Mouse (Mus musculus) lung, embryonic 15.5 days (tissue): ENCODE results near the gene Kcnj6. TPM values are rescaled to one million over a fixed set of nuclear protein-coding genes. Genes with fewer than 3 reads are reported as not detected.
A peak's percentile ranks its signal among the peaks of the same experiment; 100 is the strongest.
"Not testable (repeated sequence)": the region's sequence is repeated elsewhere in the genome, so short reads cannot be mapped to it uniquely, and the experiment has no call there.

Experiments used
- ATAC-seq: fragments of 200-750 bp; cut with Nextera tagmentation; 2 replicates; pipeline ENCODE4 v1.8.0; 2017; ENCODE audit warnings: moderate number of reproducible peaks, borderline replicate concordance; ENCODE audit not compliant: low FRiP score, low TSS enrichment; ENCODE audit errors: extremely low read depth
- H3K27ac ChIP-seq: fragments of 300-500 bp; sonication (generic); 2 replicates; pipeline ENCODE4 v1.5.1; 2015; ENCODE audit warnings: moderate library complexity, mild to moderate bottlenecking, inconsistent platforms
- H3K27me3 ChIP-seq: fragments of 300-500 bp; sonication (generic); 2 replicates; pipeline ENCODE4 v1.6.1; 2015; ENCODE audit warnings: inconsistent platforms
- H3K36me3 ChIP-seq: fragments of 300-500 bp; sonication (generic); 2 replicates; pipeline ENCODE4 v1.6.1; 2015; ENCODE audit warnings: inconsistent platforms
- H3K4me1 ChIP-seq: fragments of 300-500 bp; sonication (generic); 2 replicates; pipeline ENCODE4 v1.6.1; 2015; ENCODE audit warnings: inconsistent platforms
- H3K4me2 ChIP-seq: fragments of 300-500 bp; sonication (generic); 2 replicates; pipeline ENCODE4 v1.6.1; 2015; ENCODE audit warnings: inconsistent platforms, mild to moderate bottlenecking, moderate library complexity
- H3K4me3 ChIP-seq: fragments of 300-500 bp; sonication (generic); 2 replicates; pipeline ENCODE4 v1.5.1; 2015; ENCODE audit warnings: mild to moderate bottlenecking, inconsistent platforms
- H3K9ac ChIP-seq: fragments of 300-500 bp; sonication (generic); 2 replicates; pipeline ENCODE4 v1.6.1; 2015; ENCODE audit warnings: inconsistent platforms
- H3K9me3 ChIP-seq: fragments of 300-500 bp; sonication (generic); 2 replicates; pipeline ENCODE4 v1.6.1; 2016; ENCODE audit warnings: inconsistent platforms
- WGBS: fragments of 180-500 bp; shearing (Covaris S2); methylation state at CpG from one replicate; pipeline ENCODE4 v1.1.7; 2015; 5-methylcytosine and 5-hydroxymethylcytosine counted together
- polyA plus RNA-seq: library from polyadenylated mRNA; unstranded; fragments of >200 nt; fragmentation: Nextera tagmentation; extraction: Ambion mirVana; gene quantifications from 2 replicates; pipeline ENCODE4 v1.2.1, GENCODE M21; 2015

Kcnj6 gene
- polyA plus RNA-seq, 1 experiment from 2014 or later: not detected

GRCm38 (mm10) chr16:94844769-94845168 is 152.7 kb downstream of the Kcnj6 start:
- Histone ChIP-seq H3K4me3 (no peak overlapping the region), H3K4me2 (no peak overlapping the region), H3K4me1 (peaks cover 2% of the 10 kb centered on the region), H3K9me3 (no peaks in the 10 kb centered on the region), H3K36me3 (no peaks in the 10 kb centered on the region), H3K27ac (no peak overlapping the region), H3K27me3 (no peaks in the 10 kb centered on the region), H3K9ac (no peak overlapping the region)
- no peak for ATAC-seq
- 58% methylated on average over 4 of the region's 4 CpGs for WGBS

GRCm38 (mm10) chr16:94839398-94839797 is 158.1 kb downstream of the Kcnj6 start:
- no peak for ATAC-seq
- H3K4me2 ChIP-seq: no peak overlapping the region
- no peak overlapping the region for H3K4me3 ChIP-seq
- no peaks in the 10 kb centered on the region for H3K9me3 ChIP-seq
- no peak overlapping the region for H3K9ac ChIP-seq
- H3K27me3 ChIP-seq: no peaks in the 10 kb centered on the region
- 17% methylated on average over 6 of the region's 6 CpGs for WGBS
- peak overlapping the region; percentile 34; the same call in 1 of the 2 replicates for H3K27ac ChIP-seq
- H3K36me3 ChIP-seq: no peaks in the 10 kb centered on the region
- H3K4me1 ChIP-seq: peaks cover 12% of the 10 kb centered on the region

GRCm38 (mm10) chr16:94837881-94838280 is 159.6 kb downstream of the Kcnj6 start:
- Histone ChIP-seq H3K27me3 (no peaks in the 10 kb centered on the region), H3K36me3 (no peaks in the 10 kb centered on the region), H3K27ac (no peak overlapping the region), H3K4me1 (peaks cover 12% of the 10 kb centered on the region), H3K4me2 (no peak overlapping the region), H3K9ac (no peak overlapping the region), H3K4me3 (no peak overlapping the region), H3K9me3 (no peaks in the 10 kb centered on the region)
- 72% methylated on average over 9 of the region's 9 CpGs for WGBS
- ATAC-seq: no peak

GRCm38 (mm10) chr16:94834502-94834901 is 163.0 kb downstream of the Kcnj6 start:
- Histone ChIP-seq H3K27me3 (no peaks in the 10 kb centered on the region), H3K4me3 (no peak overlapping the region), H3K9ac (no peak overlapping the region), H3K4me1 (peaks cover 7% of the 10 kb centered on the region), H3K4me2 (no peak overlapping the region), H3K36me3 (no peaks in the 10 kb centered on the region), H3K9me3 (no peaks in the 10 kb centered on the region), H3K27ac (no peak overlapping the region)
- WGBS: 79% methylated on average over 9 of the region's 9 CpGs
- no peak for ATAC-seq

- Histone ChIP-seq H3K9me3 (no peaks in the 10 kb centered on the region), H3K4me2 (no peak overlapping the region), H3K4me3 (no peak overlapping the region), H3K27ac (no peak overlapping the region), H3K9ac (no peak overlapping the region), H3K36me3 (no peaks in the 10 kb centered on the region), H3K27me3 (no peaks in the 10 kb centered on the region), H3K4me1 (peaks cover 8% of the 10 kb centered on the region; the same call in 1 of the 2 replicates)
- 86% methylated on average over 18 of the region's 18 CpGs for WGBS
- ATAC-seq: no peak
Measured at GRCm38 (mm10) chr16:94828166-94828565, 169.3 kb downstream of the Kcnj6 start.

- WGBS: 20% methylated on average over 8 of the region's 8 CpGs
- H3K27ac ChIP-seq: peak overlapping the region; percentile 13; the same call in 1 of the 2 replicates
- no peak overlapping the region for H3K4me3 ChIP-seq
- H3K9me3 ChIP-seq: no peaks in the 10 kb centered on the region
- H3K9ac ChIP-seq: no peak overlapping the region
- no peaks in the 10 kb centered on the region for H3K27me3 ChIP-seq
- H3K4me1 ChIP-seq: peaks cover 8% of the 10 kb centered on the region; the same call in 1 of the 2 replicates
- ATAC-seq: peak; percentile 81
- peak overlapping the region; percentile 12; the same call in 1 of the 2 replicates for H3K4me2 ChIP-seq
- H3K36me3 ChIP-seq: no peaks in the 10 kb centered on the region
Measured at GRCm38 (mm10) chr16:94827092-94827585, 170.4 kb downstream of the Kcnj6 start.

GRCm38 (mm10) chr16:94825274-94825673 is 172.2 kb downstream of the Kcnj6 start:
- 72% methylated on average over 6 of the region's 6 CpGs for WGBS
- no peak for ATAC-seq
- no peak overlapping the region for H3K4me3 ChIP-seq

GRCm38 (mm10) chr16:94822611-94823010 is 174.9 kb downstream of the Kcnj6 start:
- 61% methylated on average over 5 of the region's 5 CpGs for WGBS
- Histone ChIP-seq H3K9me3 (no peaks in the 10 kb centered on the region), H3K27ac (no peak overlapping the region), H3K9ac (no peak overlapping the region), H3K27me3 (no peaks in the 10 kb centered on the region), H3K4me3 (no peak overlapping the region), H3K36me3 (no peaks in the 10 kb centered on the region), H3K4me2 (no peak overlapping the region), H3K4me1 (peaks cover 8% of the 10 kb centered on the region; the same call in 1 of the 2 replicates)
- no peak for ATAC-seq

More at GRCm38 (mm10) chr16:94825274-94825673, 172.2 kb downstream of the Kcnj6 start:
- H3K4me1 ChIP-seq: peaks cover 8% of the 10 kb centered on the region; the same call in 1 of the 2 replicates
- no peak overlapping the region for H3K9ac ChIP-seq
- no peak overlapping the region for H3K27ac ChIP-seq
- H3K9me3 ChIP-seq: no peaks in the 10 kb centered on the region
- no peaks in the 10 kb centered on the region for H3K27me3 ChIP-seq
- H3K36me3 ChIP-seq: no peaks in the 10 kb centered on the region
- H3K4me2 ChIP-seq: no peak overlapping the region

- Histone ChIP-seq H3K9me3 (no peaks in the 10 kb centered on the region), H3K27ac (no peak overlapping the region), H3K4me1 (0 out of 2 replicates have a peak, but pooled peaks cover 2% of the 10 kb centered on the region), H3K27me3 (no peaks in the 10 kb centered on the region; the same call in 1 of the 2 replicates), H3K36me3 (no peaks in the 10 kb centered on the region), H3K4me2 (no peak overlapping the region), H3K9ac (no peak overlapping the region), H3K4me3 (no peak overlapping the region)
- 78% methylated on average over 11 of the region's 11 CpGs for WGBS
- no peak for ATAC-seq
Measured at GRCm38 (mm10) chr16:94821610-94822009, 175.9 kb downstream of the Kcnj6 start.

- no peaks in the 10 kb centered on the region for H3K36me3 ChIP-seq
- H3K4me1 ChIP-seq: no peaks in the 10 kb centered on the region
- H3K27me3 ChIP-seq: no peaks in the 10 kb centered on the region; the same call in 1 of the 2 replicates
- no peak overlapping the region for H3K4me2 ChIP-seq
- no peak overlapping the region for H3K4me3 ChIP-seq
- no peak for ATAC-seq
- H3K27ac ChIP-seq: no peak overlapping the region
- H3K9me3 ChIP-seq: peaks cover 6% of the 10 kb centered on the region; the same call in 1 of the 2 replicates
- H3K9ac ChIP-seq: no peak overlapping the region
- WGBS: 20% methylated on average over 6 of the region's 6 CpGs
Measured at GRCm38 (mm10) chr16:94816391-94816790, 181.1 kb downstream of the Kcnj6 start.

- Histone ChIP-seq H3K36me3 (no peaks in the 10 kb centered on the region), H3K27me3 (no peaks in the 10 kb centered on the region; the same call in 1 of the 2 replicates), H3K4me2 (no peak overlapping the region), H3K4me3 (no peak overlapping the region), H3K9me3 (peaks cover 6% of the 10 kb centered on the region; the same call in 1 of the 2 replicates), H3K9ac (no peak overlapping the region), H3K4me1 (no peaks in the 10 kb centered on the region), H3K27ac (no peak overlapping the region)
- WGBS: 69% methylated on average over 6 of the region's 6 CpGs
- ATAC-seq: no peak
Measured at GRCm38 (mm10) chr16:94815891-94816290, 181.6 kb downstream of the Kcnj6 start.

- 0% methylated on average over 1 of the region's 1 CpGs for WGBS
- not testable (repeated sequence) for H3K36me3 ChIP-seq, ATAC-seq
Measured at GRCm38 (mm10) chr16:94809286-94809685, 188.2 kb downstream of the Kcnj6 start.

More at GRCm38 (mm10) chr16:94809286-94809685, 188.2 kb downstream of the Kcnj6 start:
- not testable (repeated sequence) for H3K27ac ChIP-seq, H3K27me3 ChIP-seq, H3K4me3 ChIP-seq, H3K4me1 ChIP-seq, H3K4me2 ChIP-seq, H3K9ac ChIP-seq, H3K9me3 ChIP-seq
